Mouse (Mus musculus) embryonic fibroblast, embryonic 13.5 days (primary cell): Measurements from ENCODE around the gene Krtcap2.

Experiments used
- CTCF ChIP-seq: IDR thresholded peaks from 2 replicates; pipeline ENCODE4 v1.5.1; 2011; ENCODE audit warnings: mild to moderate bottlenecking, control low read depth, low read length, moderate library complexity, borderline replicate concordance; ENCODE audit not compliant: insufficient read depth
- POLR2A ChIP-seq: IDR thresholded peaks from 2 replicates; pipeline ENCODE4 v1.6.1; 2011; ENCODE audit warnings: low read depth, mild to moderate bottlenecking, control low read depth, low read length, moderate library complexity

GRCm38 (mm10) chr3:89208075-89208657 is 37.6 kb upstream of the Krtcap2 start:
- TF ChIP-seq POLR2A: no peak
- TF ChIP-seq CTCF: no peak
